Mouse (Mus musculus) kidney, adult 2 months (tissue): ENCODE measurements around the gene Ttc3. TPM values are rescaled to one million over a fixed set of nuclear protein-coding genes. Genes with fewer than 3 reads are reported as not detected.

Experiments used
- DNase-seq: peaks from one replicate; pipeline ENCODE4 v3.0.0; 2021
- H3K27ac ChIP-seq: fragments of 200-500 bp; 2 replicates; pipeline ENCODE4 v1.5.1; 2012; ENCODE audit warnings: low read depth, low read length, control low read depth, inconsistent platforms; ENCODE audit not compliant: insufficient read depth
- H3K27me3 ChIP-seq: fragments of 200-500 bp; replicated peaks from 2 replicates; pipeline ENCODE4 v1.6.1; 2012; ENCODE audit warnings: mild to moderate bottlenecking, moderate library complexity, low read length, inconsistent platforms; ENCODE audit not compliant: control insufficient read depth, insufficient read depth
- H3K36me3 ChIP-seq: fragments of 200-500 bp; 2 replicates; pipeline ENCODE4 v1.6.1; 2012; ENCODE audit warnings: mild to moderate bottlenecking, moderate library complexity, low read length, inconsistent platforms; ENCODE audit not compliant: control insufficient read depth, insufficient read depth
- H3K4me1 ChIP-seq: fragments of 200-500 bp; 2 replicates; pipeline ENCODE4 v1.6.1; 2011; ENCODE audit warnings: low read length; ENCODE audit not compliant: control insufficient read depth, insufficient read depth
- H3K4me3 ChIP-seq: fragments of 200-500 bp; 2 replicates; pipeline ENCODE4 v1.5.1; 2011; ENCODE audit warnings: mild to moderate bottlenecking, low read depth, low read length, control low read depth; ENCODE audit not compliant: insufficient read depth
- CTCF ChIP-seq: fragments of 200-500 bp; conservative IDR thresholded peaks from 2 replicates; pipeline ENCODE4 v1.5.1; 2011; ENCODE audit warnings: low read depth, mild to moderate bottlenecking, control low read depth, low read length, moderate library complexity, mixed read lengths; ENCODE audit not compliant: insufficient read depth, insufficient read length
- POLR2A ChIP-seq: fragments of 200-500 bp; IDR thresholded peaks from one replicate; pipeline ENCODE4 v1.6.1; 2011; ENCODE audit warnings: low read depth, low read length, control low read depth
- WGBS: fragments of 180-500 bp; shearing (Covaris S2); methylation state at CpG from one replicate; pipeline ENCODE4 v1.1.7; 2018; 5-methylcytosine and 5-hydroxymethylcytosine counted together
- polyA plus RNA-seq: library from polyadenylated mRNA; depleted of rRNA; stranded (reverse); fragments of >200 nt; gene quantifications from 2 replicates; pipeline ENCODE4 v1.2.3, GENCODE M21; 2012

Gene Ttc3
- polyA plus RNA-seq, 1 experiment: 22.2 TPM

DNA sequence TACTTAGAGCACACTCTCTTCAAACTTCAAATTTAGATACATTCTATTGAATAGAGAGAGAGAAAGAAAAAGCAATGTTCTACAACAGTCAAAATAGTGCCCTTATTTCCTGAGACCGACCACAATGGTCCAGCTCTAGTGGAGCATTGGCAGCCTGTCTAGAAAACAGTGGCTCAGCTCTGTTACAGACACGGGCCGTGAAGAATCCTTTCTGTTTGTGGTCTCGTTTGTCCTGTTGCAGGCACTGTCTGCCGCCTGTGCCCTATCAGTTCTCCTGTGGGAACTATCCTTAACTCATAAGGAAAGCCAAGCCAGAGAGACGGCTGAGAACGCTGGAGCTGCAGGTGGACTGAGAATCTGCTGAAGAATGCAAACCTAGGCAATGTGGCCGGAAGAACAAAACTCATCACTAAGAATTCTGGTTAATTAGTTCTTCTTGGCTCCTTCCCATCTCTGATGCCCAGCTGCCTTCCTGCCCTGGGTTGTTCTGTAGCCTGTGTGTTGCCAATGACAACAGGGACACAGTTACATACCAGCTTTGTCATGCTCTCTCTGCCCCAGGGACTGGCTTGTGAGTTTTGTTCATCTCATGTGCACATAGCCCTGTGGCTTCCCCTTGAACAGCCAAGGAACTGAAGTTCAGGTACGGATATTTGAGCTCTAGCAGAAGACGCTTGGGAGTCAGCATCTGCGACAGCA is 20.7 kb upstream of the Ttc3 start:
- 43% methylated on average over 11 of the region's 11 CpGs for WGBS
- no peak for TF ChIP-seq POLR2A
- no peak for TF ChIP-seq CTCF

DNA sequence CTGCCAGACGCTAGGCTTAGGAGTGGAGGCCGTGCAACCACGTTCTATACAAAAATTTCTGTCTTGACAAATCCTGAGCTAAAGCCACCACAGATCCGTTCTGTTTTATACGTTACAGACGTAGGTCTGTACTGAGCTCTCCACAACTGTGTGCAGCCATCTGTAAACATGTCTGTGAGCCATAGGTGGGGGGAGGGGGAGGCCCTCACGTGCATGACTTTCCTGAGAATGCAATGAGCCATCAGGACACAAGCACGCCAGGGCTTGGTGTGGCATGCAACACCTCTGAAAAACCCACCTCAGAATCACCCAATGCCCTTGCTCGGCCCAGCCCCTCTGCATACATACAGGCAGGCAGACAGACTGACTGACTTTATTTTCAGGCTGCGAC is 20.1 kb upstream of the Ttc3 start:
- Histone ChIP-seq H3K36me3 (no peaks in the 10 kb centered on the region), H3K4me3 (no peak overlapping the region), H3K27ac (no peak overlapping the region), H3K4me1 (no peaks in the 10 kb centered on the region; the same call in 1 of the 2 replicates), H3K27me3 (no peaks in the 10 kb centered on the region)
- no peak for DNase-seq
- WGBS: 56% methylated on average over 10 of the region's 10 CpGs
- no peak for TF ChIP-seq CTCF
- no peak for TF ChIP-seq POLR2A

More for the DNA sequence above, 20.7 kb upstream of the Ttc3 start:
- no peaks in the 10 kb centered on the region for H3K36me3 ChIP-seq
- no peaks in the 10 kb centered on the region; the same call in 1 of the 2 replicates for H3K4me1 ChIP-seq
- H3K27ac ChIP-seq: no peak overlapping the region
- H3K27me3 ChIP-seq: no peaks in the 10 kb centered on the region
- DNase-seq: peak; percentile 59
- no peak overlapping the region for H3K4me3 ChIP-seq

DNA sequence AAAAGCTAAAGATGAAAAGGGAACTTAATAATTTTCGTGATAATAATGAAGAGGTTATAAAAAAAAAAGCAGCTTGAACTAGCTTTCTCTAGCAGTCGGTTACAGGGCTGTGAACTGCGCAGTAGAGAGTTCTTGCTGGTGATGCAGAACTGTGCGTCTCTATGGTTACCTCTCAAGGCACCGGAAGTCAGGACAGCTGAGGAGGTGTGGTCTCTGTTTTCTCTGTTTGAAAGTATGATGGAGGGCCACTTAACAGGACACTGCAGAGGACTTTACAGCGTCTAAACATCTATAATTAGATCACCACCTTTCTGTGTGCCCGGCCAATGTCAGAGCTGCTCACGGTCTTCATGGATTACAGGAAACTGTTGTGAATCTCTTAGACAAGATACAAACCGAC is 16.0 kb upstream of the Ttc3 start:
- no peaks in the 10 kb centered on the region; the same call in 1 of the 2 replicates for H3K4me1 ChIP-seq
- no peaks in the 10 kb centered on the region for H3K36me3 ChIP-seq
- TF ChIP-seq POLR2A (no peak), CTCF (no peak)
- WGBS: 24% methylated on average over 9 of the region's 9 CpGs
- H3K27ac ChIP-seq: no peak overlapping the region
- DNase-seq: peak; percentile 15
- no peaks in the 10 kb centered on the region for H3K27me3 ChIP-seq
- no peak overlapping the region for H3K4me3 ChIP-seq

DNA sequence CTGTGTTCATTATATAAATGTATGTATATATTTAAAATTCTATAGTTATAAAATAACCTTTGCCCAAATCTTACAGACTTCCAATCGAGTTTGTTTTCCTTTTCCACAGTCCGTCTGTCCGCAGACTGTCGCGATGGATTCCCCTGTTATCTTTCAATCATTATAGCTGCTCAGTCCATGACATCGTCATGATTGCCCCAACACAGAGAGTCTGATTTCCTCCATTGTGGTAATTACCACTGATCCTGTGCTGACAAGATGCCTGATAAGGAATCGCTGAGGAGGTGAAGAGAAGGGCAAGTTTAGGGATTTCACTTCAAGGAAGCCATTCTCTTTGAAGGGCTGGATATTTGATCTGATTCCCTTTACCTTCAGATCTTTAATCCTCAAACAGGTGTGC is 14.4 kb upstream of the Ttc3 start:
- DNase-seq: no peak
- Histone ChIP-seq H3K27me3 (no peaks in the 10 kb centered on the region), H3K4me1 (no peaks in the 10 kb centered on the region), H3K4me3 (no peak overlapping the region), H3K36me3 (no peaks in the 10 kb centered on the region), H3K27ac (no peak overlapping the region)
- TF ChIP-seq CTCF (no peak), POLR2A (no peak)
- WGBS: 64% methylated on average over 7 of the region's 7 CpGs

DNA sequence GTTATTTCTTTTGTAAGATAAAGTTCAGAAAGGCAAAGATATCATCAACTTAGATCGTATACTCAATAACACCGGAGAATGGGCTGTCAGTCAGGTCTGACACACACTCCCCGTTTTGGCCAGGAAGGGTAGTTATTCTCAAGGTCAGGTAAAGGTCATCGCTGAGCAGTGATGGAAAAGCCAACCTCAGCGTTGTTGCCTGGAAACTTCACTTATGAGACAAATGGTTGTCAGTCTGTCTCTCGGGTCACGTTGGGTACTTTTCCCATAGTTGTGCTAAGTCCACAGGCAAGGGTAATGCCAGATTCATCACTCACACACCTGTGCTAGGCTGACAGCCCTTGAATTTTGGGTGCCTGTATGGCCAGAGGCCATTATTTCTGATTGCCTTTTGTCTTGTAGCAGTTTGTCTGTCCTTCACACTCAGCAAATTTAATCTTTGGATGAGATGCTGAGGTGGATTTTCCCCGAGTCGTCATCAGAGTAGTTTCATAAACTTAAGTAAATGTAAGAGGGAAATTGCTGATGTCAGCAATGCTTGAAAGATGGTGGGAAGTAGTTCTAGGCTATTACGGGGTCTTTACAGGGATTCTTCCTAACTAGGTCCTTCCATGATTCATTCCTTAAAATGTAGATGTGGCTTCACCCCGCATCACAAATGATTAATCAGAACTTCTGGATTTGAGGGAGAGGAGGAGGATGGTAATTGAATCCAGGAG is 13.5 kb upstream of the Ttc3 start:
- Histone ChIP-seq H3K36me3 (no peaks in the 10 kb centered on the region), H3K27ac (no peak overlapping the region), H3K4me1 (no peaks in the 10 kb centered on the region), H3K27me3 (no peaks in the 10 kb centered on the region), H3K4me3 (no peak overlapping the region)
- WGBS: 75% methylated on average over 11 of the region's 11 CpGs
- TF ChIP-seq CTCF: no peak
- no peak for TF ChIP-seq POLR2A
- DNase-seq: no peak

DNA sequence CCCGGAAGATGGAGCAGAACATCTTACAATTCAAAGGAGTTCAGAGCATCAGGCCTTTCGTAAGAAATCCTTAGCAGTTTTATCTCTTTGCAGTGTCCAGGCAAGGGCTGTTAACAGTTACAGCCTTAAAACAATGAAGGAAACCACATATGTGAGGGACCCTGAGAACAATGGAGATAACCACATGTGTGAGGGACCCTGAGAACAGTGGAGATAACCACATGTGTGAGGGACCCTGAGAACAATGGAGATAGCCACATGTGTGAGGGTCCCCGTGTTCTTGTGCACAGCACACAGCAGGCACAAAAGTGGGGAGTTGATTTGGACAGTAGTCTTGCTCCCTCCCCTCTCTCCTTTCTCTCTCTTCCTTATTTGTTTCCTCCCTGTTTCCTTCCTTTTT is 12.3 kb upstream of the Ttc3 start:
- Histone ChIP-seq H3K36me3 (no peaks in the 10 kb centered on the region), H3K4me1 (no peaks in the 10 kb centered on the region), H3K27ac (no peak overlapping the region), H3K27me3 (no peaks in the 10 kb centered on the region), H3K4me3 (no peak overlapping the region)
- TF ChIP-seq CTCF (no peak), POLR2A (no peak)
- no peak for DNase-seq
- 87% methylated on average over 3 of the region's 3 CpGs for whole genome bisulfite sequencing

DNA sequence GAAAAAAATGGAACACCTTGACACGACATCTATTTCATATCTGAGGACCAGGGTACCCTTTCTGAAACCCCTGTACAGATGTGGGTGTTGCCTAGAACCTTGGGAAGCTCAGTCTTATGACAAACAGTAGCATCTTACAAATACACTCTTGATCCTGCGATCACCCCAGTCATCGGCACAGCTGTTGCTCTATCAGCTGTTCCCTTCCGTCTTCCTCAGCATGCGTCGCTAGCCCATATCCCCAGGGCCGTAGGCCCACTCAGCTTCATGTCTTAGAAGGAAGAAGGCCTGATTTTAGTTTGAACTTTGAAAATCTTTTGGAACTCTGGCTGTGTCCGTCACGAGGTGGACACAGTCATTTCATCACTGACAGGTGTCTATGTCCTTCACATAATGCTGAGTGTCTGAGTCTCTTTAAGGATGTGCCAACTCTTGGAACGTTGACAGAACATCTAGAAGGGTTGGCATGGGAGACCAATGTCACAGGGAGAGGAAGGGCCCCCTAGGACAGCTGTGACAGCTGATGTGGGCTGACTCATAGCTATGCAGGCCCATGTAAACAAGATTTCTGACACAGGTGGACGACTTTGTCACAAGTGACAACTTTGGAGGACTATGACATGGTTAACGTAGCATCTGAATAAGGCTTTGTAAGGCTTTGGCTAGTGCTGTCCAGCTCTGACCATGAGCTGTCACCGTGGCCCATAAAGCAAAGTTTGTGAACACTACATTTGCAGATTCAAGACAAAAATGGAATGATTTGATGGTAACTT is 9.7 kb upstream of the Ttc3 start:
- no peak for TF ChIP-seq POLR2A
- no peak for TF ChIP-seq CTCF
- no peak overlapping the region for H3K4me3 ChIP-seq
- WGBS: 89% methylated on average over 13 of the region's 13 CpGs
- no peak overlapping the region for H3K27ac ChIP-seq
- H3K27me3 ChIP-seq: no peaks in the 10 kb centered on the region
- no peaks in the 10 kb centered on the region for H3K36me3 ChIP-seq
- H3K4me1 ChIP-seq: no peaks in the 10 kb centered on the region
- DNase-seq: no peak
